Mouse (Mus musculus): ENCODE measurements at regions not wholly inside any gene's neighbourhood (a gene's known extent, or its start where the extent isn't known, plus 50 kb on each side); places are given as distances from the start of the nearest gene placed in this dataset.
A peak's percentile ranks its signal among the peaks of the same experiment; 100 is the strongest.

- DNase-seq (ENCODE audit: low read depth, low spot score), result peak; percentile 47
These were observed 224.3 kb upstream of the Tmem161b start for GRCm38 (mm10) chr13:83997599-83998369.

GRCm38 (mm10) chr13:84021771-84022170, 200.3 kb upstream of the Tmem161b start:
- no peak for DNase-seq (ENCODE audit: low read depth, low spot score)

- no peak for DNase-seq (ENCODE audit: low read depth, low spot score)
These were observed 199.1 kb upstream of the Tmem161b start for GRCm38 (mm10) chr13:84023021-84023420.

GRCm38 (mm10) chr13:84023637-84024036, 198.5 kb upstream of the Tmem161b start:
- DNase-seq (ENCODE audit: low read depth, low spot score), result peak; percentile 44

- DNase-seq (ENCODE audit: low read depth, low spot score), result no peak
These were observed 196.7 kb upstream of the Tmem161b start for GRCm38 (mm10) chr13:84025348-84025747.

- no peak for DNase-seq (ENCODE audit: low read depth, low spot score)
These were observed 174.4 kb upstream of the Tmem161b start for GRCm38 (mm10) chr13:84047736-84048135.

GRCm38 (mm10) chr13:84052221-84052620, 169.9 kb upstream of the Tmem161b start:
- no peak for DNase-seq (ENCODE audit: low read depth, low spot score)

GRCm38 (mm10) chr13:84054956-84055355, 167.1 kb upstream of the Tmem161b start:
- DNase-seq (ENCODE audit: low read depth, low spot score), result no peak

GRCm38 (mm10) chr13:84055576-84055975, 166.5 kb upstream of the Tmem161b start:
- no peak for DNase-seq (ENCODE audit: low read depth, low spot score)

- no peak for DNase-seq (ENCODE audit: low read depth, low spot score)
These were observed 165.6 kb upstream of the Tmem161b start for GRCm38 (mm10) chr13:84056451-84056850.

- no peak for DNase-seq (ENCODE audit: low read depth, low spot score)
These were observed 165.1 kb upstream of the Tmem161b start for GRCm38 (mm10) chr13:84056998-84057397.

- no peak for DNase-seq (ENCODE audit: low read depth, low spot score)
These were observed 164.6 kb upstream of the Tmem161b start for GRCm38 (mm10) chr13:84057456-84057855.

- DNase-seq (ENCODE audit: low read depth, low spot score), result no peak
These were observed 163.8 kb upstream of the Tmem161b start for GRCm38 (mm10) chr13:84058251-84058650.

- no peak for DNase-seq (ENCODE audit: low read depth, low spot score)
These were observed 163.0 kb upstream of the Tmem161b start for GRCm38 (mm10) chr13:84059031-84059651.

GRCm38 (mm10) chr13:84059661-84060452, 162.2 kb upstream of the Tmem161b start:
- peak; percentile 8 for DNase-seq (ENCODE audit: low read depth, low spot score)

GRCm38 (mm10) chr13:84060453-84060834, 161.7 kb upstream of the Tmem161b start:
- DNase-seq (ENCODE audit: low read depth, low spot score), result no peak

GRCm38 (mm10) chr13:84060906-84061305, 161.2 kb upstream of the Tmem161b start:
- no peak for DNase-seq (ENCODE audit: low read depth, low spot score)

GRCm38 (mm10) chr13:84061820-84062480, 160.1 kb upstream of the Tmem161b start:
- DNase-seq (ENCODE audit: low read depth, low spot score), result no peak

GRCm38 (mm10) chr13:84062616-84063015, 159.5 kb upstream of the Tmem161b start:
- no peak for DNase-seq (ENCODE audit: low read depth, low spot score)

- no peak for DNase-seq (ENCODE audit: low read depth, low spot score)
These were observed 158.7 kb upstream of the Tmem161b start for GRCm38 (mm10) chr13:84063406-84063805.

- DNase-seq (ENCODE audit: low read depth, low spot score), result no peak
These were observed 157.7 kb upstream of the Tmem161b start for GRCm38 (mm10) chr13:84064291-84064940.

Measured in ES-CJ7 (cell line).